Mouse (Mus musculus): Measurements from ENCODE around the gene Gm45717. TPM values are rescaled to one million over a fixed set of nuclear protein-coding genes. Genes with fewer than 3 reads are reported as not detected.

The Gm45717 gene
- polyA plus RNA-seq, 1 experiment from 2014 or later, result not detected

DNA sequence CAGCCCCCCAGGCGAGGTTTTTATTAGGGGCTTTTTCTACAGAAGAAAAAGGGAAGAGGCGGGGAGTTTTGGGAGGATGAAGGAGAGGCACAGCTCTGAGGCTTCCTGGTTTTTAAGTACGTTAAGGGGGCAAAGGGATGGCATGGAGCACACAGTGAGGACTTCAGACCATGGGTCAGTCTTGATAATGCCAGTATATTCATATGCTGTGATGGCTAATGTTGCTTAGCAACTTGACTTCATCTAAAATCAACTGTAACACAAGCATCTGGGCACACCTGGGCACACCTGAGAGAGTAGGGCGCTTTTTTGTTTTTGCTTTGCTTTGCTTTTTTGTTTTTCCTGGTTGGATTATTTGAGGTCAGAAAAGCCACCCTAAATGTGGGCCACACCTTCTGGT lies 11.2 kb upstream of the Gm45717 start, which contains the start of gene Ifitm1:
Gene Ifitm1 (plus strand): TSS at position 301 of the 400 bp plus-strand sequence.
- no peak within 1 kb of the TSS for H3K27ac ChIP-seq
- no peak within 1 kb of the TSS for H3K4me3 ChIP-seq (replicated peaks)
- 59% methylated on average over 4 of the region's 4 CpGs for WGBS (ENCODE audit: insufficient replicate concordance)
- peaks cover 34% of the 10 kb centered on the region for H3K4me1 ChIP-seq (replicated peaks)
- H3K4me2 ChIP-seq, result no peak within 1 kb of the TSS
- H3K27me3 ChIP-seq, result no peaks in the 10 kb centered on the region
- ATAC-seq (ENCODE audit: low read depth), result no peak
- no peaks in the 10 kb centered on the region for H3K9me3 ChIP-seq (replicated peaks)
- no peak for DNase-seq
- no peaks in the 10 kb centered on the region for H3K36me3 ChIP-seq
- no peak within 1 kb of the TSS for H3K9ac ChIP-seq

DNA sequence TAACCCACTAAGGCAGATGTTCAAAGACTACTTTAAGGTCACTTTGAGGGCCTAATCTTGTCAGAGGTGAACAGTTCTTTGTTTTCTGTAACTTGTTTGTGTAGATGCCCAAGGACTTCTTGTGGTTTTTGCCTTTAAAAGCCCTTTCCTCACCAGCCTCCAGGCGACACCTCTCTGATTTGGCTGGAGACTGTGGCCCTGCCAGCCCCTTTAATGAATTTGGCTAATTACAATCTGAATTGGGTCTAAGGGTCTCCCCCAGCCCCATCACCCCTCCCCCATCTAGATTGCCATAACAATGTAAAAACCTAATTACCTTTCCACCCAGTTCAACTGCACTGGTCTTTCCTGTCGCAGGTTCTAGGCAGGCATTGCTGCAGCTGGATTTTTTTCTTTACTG lies 7.0 kb upstream of the Gm45717 start:
- Histone ChIP-seq H3K9me3 (replicated peaks) (no peaks in the 10 kb centered on the region), H3K4me3 (replicated peaks) (no peak overlapping the region), H3K9ac (no peak overlapping the region), H3K36me3 (no peaks in the 10 kb centered on the region), H3K4me1 (replicated peaks) (0 out of 2 replicates have a peak, but pooled peaks cover 8% of the 10 kb centered on the region), H3K27ac (no peak overlapping the region), H3K4me2 (no peak overlapping the region), H3K27me3 (no peaks in the 10 kb centered on the region)
- WGBS (ENCODE audit: insufficient replicate concordance), result 64% methylated on average over 2 of the region's 2 CpGs
- DNase-seq (no peak), ATAC-seq (ENCODE audit: low read depth) (no peak)

DNA sequence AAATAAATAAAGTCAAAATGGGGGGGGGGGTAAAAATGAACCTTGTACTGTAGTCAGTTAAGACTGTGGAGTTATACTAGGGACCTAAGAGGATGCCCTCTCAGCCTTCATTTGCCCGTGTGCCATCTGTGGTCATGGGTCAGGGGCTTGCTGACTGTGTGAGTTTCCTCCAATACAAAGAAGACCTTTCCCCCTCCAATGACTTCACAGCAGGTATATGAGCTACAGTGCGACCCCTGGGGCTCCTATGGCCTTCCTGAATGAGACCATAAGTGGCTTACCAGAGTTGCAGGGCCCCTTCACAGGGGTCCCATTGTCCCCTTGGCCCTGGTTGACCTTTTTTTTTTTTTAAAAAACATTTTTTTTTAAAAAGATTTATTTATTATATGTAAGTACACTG lies 5.7 kb upstream of the Gm45717 start:
- Histone ChIP-seq H3K9ac (no peak overlapping the region), H3K36me3 (no peaks in the 10 kb centered on the region), H3K4me1 (replicated peaks) (peaks cover 10% of the 10 kb centered on the region), H3K9me3 (replicated peaks) (no peaks in the 10 kb centered on the region), H3K27me3 (no peaks in the 10 kb centered on the region), H3K4me3 (replicated peaks) (no peak overlapping the region), H3K4me2 (no peak overlapping the region), H3K27ac (no peak overlapping the region)
- ATAC-seq (ENCODE audit: low read depth) (no peak), DNase-seq (no peak)
- WGBS (ENCODE audit: insufficient replicate concordance), result 62% methylated on average over 2 of the region's 2 CpGs

DNA sequence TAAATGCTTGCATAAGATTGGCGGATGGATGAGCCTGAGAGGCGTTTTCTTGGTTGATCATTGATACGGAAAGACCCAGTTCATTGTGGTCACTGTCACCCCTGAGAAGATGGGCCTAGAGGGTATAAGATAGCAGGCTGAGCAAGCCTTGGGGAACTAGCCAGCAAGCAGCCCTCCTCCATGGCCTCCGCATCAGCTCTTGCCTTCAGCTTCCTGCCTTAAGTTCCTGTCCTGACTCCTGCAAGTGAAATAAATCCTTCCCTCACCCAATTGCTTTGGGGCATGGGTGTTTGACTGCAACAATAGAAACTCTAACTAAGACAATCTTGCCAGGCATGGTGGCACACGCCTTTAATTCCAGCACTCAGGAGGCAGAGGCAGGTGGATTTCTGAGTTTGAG lies 4.3 kb upstream of the Gm45717 start:
- no peak for ATAC-seq (ENCODE audit: low read depth)
- Histone ChIP-seq H3K4me2 (no peak overlapping the region), H3K4me1 (replicated peaks) (peaks cover 21% of the 10 kb centered on the region), H3K27ac (no peak overlapping the region), H3K36me3 (no peaks in the 10 kb centered on the region), H3K4me3 (replicated peaks) (no peak overlapping the region), H3K27me3 (no peaks in the 10 kb centered on the region), H3K9me3 (replicated peaks) (no peaks in the 10 kb centered on the region), H3K9ac (no peak overlapping the region)
- 43% methylated on average over 5 of the region's 5 CpGs for WGBS (ENCODE audit: insufficient replicate concordance)
- DNase-seq, result no peak

DNA sequence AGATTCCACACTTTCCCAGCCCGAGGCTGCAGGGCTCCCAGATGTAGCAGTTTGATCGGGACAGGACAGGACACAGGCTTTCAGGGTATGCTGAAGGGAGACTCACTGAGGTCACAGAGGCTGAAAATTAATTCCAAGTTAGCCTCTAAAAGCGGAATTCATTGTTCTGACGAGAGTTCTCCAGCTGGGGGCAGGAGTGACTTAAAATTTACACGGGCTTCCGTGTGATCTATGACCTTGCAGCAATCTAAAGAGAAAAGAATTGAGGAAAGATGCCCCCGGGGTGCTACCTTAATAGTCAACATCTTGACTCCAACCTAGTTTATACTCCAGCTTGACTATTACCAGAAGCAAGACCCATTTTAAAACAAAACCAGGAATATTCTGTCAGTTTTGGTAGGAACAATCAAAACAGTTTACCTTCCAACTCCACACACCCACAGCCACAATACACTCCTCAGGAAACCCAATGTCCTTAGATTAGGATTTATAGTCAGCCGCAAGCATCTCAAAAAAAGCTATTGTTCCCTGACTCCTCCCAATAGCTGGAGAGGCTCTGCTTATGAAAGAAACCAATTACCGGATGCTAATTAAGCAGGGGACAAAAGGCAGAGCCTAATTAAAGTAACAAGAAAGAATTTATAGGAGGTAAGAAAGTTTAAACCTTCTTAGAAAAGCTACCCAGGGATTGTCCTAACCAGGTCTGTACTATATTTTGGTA lies 3.6 kb upstream of the Gm45717 start:
- H3K27ac ChIP-seq, result no peak overlapping the region
- no peaks in the 10 kb centered on the region for H3K27me3 ChIP-seq
- no peak overlapping the region for H3K4me3 ChIP-seq (replicated peaks)
- H3K9me3 ChIP-seq (replicated peaks), result no peaks in the 10 kb centered on the region
- DNase-seq (no peak), ATAC-seq (ENCODE audit: low read depth) (no peak)
- no peak overlapping the region for H3K4me2 ChIP-seq
- H3K4me1 ChIP-seq (replicated peaks), result peaks cover 26% of the 10 kb centered on the region
- H3K36me3 ChIP-seq, result no peaks in the 10 kb centered on the region
- no peak overlapping the region for H3K9ac ChIP-seq
- WGBS (ENCODE audit: insufficient replicate concordance), result 11% methylated on average over 9 of the region's 9 CpGs

DNA sequence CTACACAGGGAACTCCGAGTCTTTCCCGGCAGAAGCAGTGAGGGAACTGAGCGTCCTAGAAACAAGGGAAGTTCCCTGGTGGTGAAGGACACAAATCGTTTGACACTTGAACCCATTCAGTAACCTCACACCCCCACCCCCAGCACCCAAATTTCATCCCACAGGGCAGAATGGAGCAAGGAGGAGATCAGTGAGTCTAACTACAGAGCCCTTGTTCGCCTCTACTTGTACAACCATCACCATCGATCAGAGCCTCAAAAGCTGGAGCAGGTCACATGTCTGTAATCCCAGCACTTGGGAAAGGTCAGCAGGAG lies 776 bp upstream of the Gm45717 start:
- Histone ChIP-seq H3K9ac (no peak overlapping the region), H3K36me3 (0 out of 2 replicates have a peak, but pooled peaks cover 4% of the 10 kb centered on the region), H3K9me3 (replicated peaks) (no peaks in the 10 kb centered on the region), H3K27ac (peak overlapping the region; percentile 83), H3K4me3 (replicated peaks) (no peak overlapping the region), H3K4me2 (peak overlapping the region; percentile 66; the same call in 1 of the 2 replicates), H3K4me1 (replicated peaks) (peaks cover 45% of the 10 kb centered on the region), H3K27me3 (no peaks in the 10 kb centered on the region)
- DNase-seq, result no peak
- WGBS (ENCODE audit: insufficient replicate concordance), result 51% methylated on average over 6 of the region's 6 CpGs
- no peak for ATAC-seq (ENCODE audit: low read depth)

DNA sequence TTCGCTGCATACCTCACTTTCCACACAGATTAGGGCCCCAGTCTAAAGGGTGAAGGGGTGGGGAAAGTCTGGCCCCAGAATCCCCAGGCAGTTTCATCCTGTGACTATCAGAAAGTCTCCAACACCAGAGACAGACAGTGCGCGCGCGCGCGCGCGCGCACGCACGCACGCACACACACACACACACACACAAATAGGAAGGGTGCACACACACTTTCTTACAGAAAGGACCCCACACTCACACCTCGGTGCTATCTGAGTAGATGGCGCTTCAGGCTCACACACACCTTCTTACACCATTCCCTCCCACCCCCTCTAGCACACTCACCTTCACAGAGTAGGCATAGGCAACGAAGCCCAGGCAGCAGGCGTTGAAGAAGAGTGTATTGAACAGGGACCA lies 395 bp downstream of the Gm45717 start:
- 0 out of 2 replicates have a peak, but pooled peaks cover 4% of the 10 kb centered on the region for H3K36me3 ChIP-seq
- peak overlapping the region; percentile 83 for H3K27ac ChIP-seq
- DNase-seq, result no peak
- no peaks in the 10 kb centered on the region for H3K9me3 ChIP-seq (replicated peaks)
- H3K4me3 ChIP-seq (replicated peaks), result peak overlapping the region; percentile 60
- peak overlapping the region; percentile 66 for H3K4me2 ChIP-seq
- H3K27me3 ChIP-seq, result no peaks in the 10 kb centered on the region
- WGBS (ENCODE audit: insufficient replicate concordance), result 10% methylated on average over 17 of the region's 17 CpGs
- H3K4me1 ChIP-seq (replicated peaks), result peaks cover 55% of the 10 kb centered on the region
- H3K9ac ChIP-seq, result peak overlapping the region; percentile 68
- peak; percentile 27 for ATAC-seq (ENCODE audit: low read depth)

DNA sequence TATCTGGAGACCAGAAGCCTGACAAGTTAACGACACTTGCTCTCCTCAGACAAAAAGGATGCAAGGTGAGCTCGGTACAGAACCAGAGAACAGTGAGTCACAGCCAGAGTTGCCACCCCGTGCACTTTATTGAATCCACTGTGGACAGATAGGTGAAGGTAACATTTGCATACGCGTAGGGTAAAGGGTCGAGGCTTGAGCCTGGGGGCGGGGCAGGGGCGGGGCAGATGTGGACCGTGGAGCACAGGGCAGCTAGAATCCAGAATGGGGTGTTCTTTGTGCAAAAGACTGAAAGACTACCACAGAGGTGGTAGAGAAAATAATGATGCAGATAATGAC lies 1.0 kb downstream of the Gm45717 start:
- Histone ChIP-seq H3K4me3 (replicated peaks) (peak overlapping the region; percentile 60), H3K27ac (peak overlapping the region; percentile 56), H3K36me3 (0 out of 2 replicates have a peak, but pooled peaks cover 7% of the 10 kb centered on the region), H3K4me1 (replicated peaks) (peaks cover 57% of the 10 kb centered on the region), H3K27me3 (no peaks in the 10 kb centered on the region), H3K9me3 (replicated peaks) (no peaks in the 10 kb centered on the region), H3K4me2 (peak overlapping the region; percentile 66), H3K9ac (peak overlapping the region; percentile 68)
- ATAC-seq (ENCODE audit: low read depth), result peak; percentile 28; the same call in 1 of the 2 replicates
- 7% methylated on average over 9 of the region's 9 CpGs for WGBS (ENCODE audit: insufficient replicate concordance)
- no peak for DNase-seq

DNA sequence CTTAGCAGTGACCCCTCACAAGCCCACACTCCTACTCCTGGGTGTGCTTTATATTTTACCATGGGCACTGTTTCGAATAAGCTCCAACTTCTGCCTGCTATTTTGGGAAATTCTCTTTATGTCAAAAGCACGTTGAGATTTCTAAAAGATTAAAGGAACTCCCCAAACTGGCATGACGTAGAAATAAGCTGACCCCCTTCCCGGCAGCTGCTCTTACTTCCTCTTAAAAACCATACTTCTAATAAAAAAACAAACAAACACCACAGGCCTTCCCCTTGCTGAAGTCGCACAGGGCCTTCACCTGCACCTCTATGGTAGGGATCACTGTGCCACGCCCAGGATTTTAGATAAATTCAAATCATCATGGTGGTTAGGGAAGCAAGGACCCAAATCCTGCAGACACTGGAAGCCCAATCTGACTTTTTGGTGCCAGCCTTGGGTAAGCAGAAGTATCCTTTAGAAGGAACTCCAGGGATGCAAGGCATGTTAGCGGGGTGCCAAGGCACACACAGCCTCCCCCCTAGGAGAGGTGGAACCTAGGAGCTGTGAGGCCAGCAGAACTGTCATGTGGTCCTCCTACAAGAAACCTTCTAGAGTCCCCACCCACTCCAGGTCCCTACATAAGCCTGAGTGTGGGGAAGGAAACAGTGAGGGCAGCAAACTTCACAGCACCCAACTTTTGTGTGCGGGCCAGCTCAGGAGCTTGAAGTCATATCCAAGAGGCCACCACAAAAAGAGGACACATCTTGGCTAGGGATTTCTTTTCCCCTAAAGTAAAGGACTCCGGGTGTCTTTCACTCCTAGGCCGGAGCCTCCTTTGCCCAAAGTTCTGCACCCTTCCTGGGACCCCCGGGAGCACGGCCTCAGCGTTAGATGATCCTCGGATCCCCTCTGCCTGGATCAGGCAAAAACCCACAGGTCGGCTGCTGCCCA lies 1.7 kb downstream of the Gm45717 start:
- WGBS (ENCODE audit: insufficient replicate concordance), result 27% methylated on average over 15 of the region's 15 CpGs
- Histone ChIP-seq H3K27me3 (no peaks in the 10 kb centered on the region), H3K4me2 (peak overlapping the region; percentile 66), H3K4me1 (replicated peaks) (peaks cover 57% of the 10 kb centered on the region), H3K27ac (peak overlapping the region; percentile 56), H3K9ac (peak overlapping the region; percentile 46; the same call in 1 of the 2 replicates), H3K4me3 (replicated peaks) (peak overlapping the region; percentile 60), H3K36me3 (peaks cover 10% of the 10 kb centered on the region), H3K9me3 (replicated peaks) (no peaks in the 10 kb centered on the region)
- ATAC-seq (ENCODE audit: low read depth), result no peak
- DNase-seq, result no peak

DNA sequence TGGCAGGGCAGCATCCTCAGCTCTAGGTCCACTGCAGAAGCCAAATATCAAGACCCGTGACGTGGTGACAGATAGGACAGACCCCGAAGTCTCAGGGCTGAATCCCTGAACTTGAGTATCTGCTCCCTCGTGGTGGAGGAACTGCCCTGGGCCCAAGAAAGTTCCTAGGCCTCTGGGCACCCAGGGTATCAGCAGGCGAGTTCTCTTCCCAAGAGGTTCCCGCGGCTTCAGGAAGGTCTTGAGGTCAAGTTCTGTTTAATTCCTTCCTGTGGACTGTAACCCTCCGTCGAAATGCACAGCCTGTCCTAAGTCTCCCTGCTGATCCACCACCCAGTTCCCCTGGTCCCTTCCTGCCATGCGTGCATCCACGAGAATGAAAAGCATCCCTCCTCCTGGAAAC lies 2.6 kb downstream of the Gm45717 start:
- no peak for DNase-seq
- Histone ChIP-seq H3K36me3 (peaks cover 19% of the 10 kb centered on the region), H3K27ac (peak overlapping the region; percentile 18; the same call in 1 of the 2 replicates), H3K9ac (no peak overlapping the region), H3K27me3 (no peaks in the 10 kb centered on the region), H3K4me1 (replicated peaks) (peaks cover 54% of the 10 kb centered on the region), H3K4me2 (peak overlapping the region; percentile 66; the same call in 1 of the 2 replicates), H3K4me3 (replicated peaks) (0 out of 2 replicates have a peak overlapping the region, but pooled peaks have one; percentile 60), H3K9me3 (replicated peaks) (no peaks in the 10 kb centered on the region)
- WGBS (ENCODE audit: insufficient replicate concordance), result 51% methylated on average over 11 of the region's 11 CpGs
- ATAC-seq (ENCODE audit: low read depth), result no peak

DNA sequence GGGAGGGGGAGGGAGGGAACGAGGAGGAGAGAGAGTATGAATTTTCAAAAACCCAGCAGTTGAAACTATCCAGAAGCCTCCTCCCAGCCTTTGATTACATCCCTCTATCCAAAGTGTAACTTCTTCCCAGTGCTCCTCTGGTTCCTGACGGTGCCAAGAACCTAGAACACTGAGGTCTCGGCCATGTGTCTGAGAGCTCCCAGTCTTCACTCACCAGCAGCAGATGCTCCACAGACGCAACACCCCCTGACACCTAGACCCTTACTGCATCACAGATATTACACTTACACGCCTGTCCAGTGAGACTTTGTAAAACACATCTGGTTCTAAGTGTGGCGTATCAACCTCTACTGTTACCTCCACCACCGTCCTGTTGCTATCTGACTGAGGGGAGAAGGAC lies 3.3 kb downstream of the Gm45717 start:
- H3K27me3 ChIP-seq, result no peaks in the 10 kb centered on the region
- no peak overlapping the region for H3K4me3 ChIP-seq (replicated peaks)
- H3K27ac ChIP-seq, result no peak overlapping the region
- peaks cover 61% of the 10 kb centered on the region for H3K4me1 ChIP-seq (replicated peaks)
- no peak overlapping the region; the same call in 1 of the 2 replicates for H3K9ac ChIP-seq
- peaks cover 24% of the 10 kb centered on the region for H3K36me3 ChIP-seq
- H3K4me2 ChIP-seq, result no peak overlapping the region
- H3K9me3 ChIP-seq (replicated peaks), result no peaks in the 10 kb centered on the region
- ATAC-seq (ENCODE audit: low read depth) (no peak), DNase-seq (no peak)
- WGBS (ENCODE audit: insufficient replicate concordance), result 58% methylated on average over 7 of the region's 7 CpGs

Data from liver, embryonic 13.5 days (tissue).